Mouse (Mus musculus) embryonic fibroblast, embryonic 13.5 days (primary cell): ENCODE results near the gene Exosc10. TPM values are rescaled to one million over a fixed set of nuclear protein-coding genes. Genes with fewer than 3 reads are reported as not detected.

ENCODE experiments used
- H3K27ac ChIP-seq: 2 replicates; pipeline ENCODE4 v1.5.1; 2012; ENCODE audit warnings: low read length, control low read depth, inconsistent platforms; ENCODE audit not compliant: insufficient read depth
- H3K4me1 ChIP-seq: 2 replicates; pipeline ENCODE4 v1.6.1; 2011; ENCODE audit warnings: low read length; ENCODE audit not compliant: control insufficient read depth, insufficient read depth
- H3K4me3 ChIP-seq: 2 replicates; pipeline ENCODE4 v1.5.1; 2011; ENCODE audit warnings: mild to moderate bottlenecking, control low read depth, low read length; ENCODE audit not compliant: insufficient read depth
- CTCF ChIP-seq: IDR thresholded peaks from 2 replicates; pipeline ENCODE4 v1.5.1; 2011; ENCODE audit warnings: mild to moderate bottlenecking, control low read depth, low read length, moderate library complexity, borderline replicate concordance; ENCODE audit not compliant: insufficient read depth
- POLR2A ChIP-seq: IDR thresholded peaks from 2 replicates; pipeline ENCODE4 v1.6.1; 2011; ENCODE audit warnings: low read depth, mild to moderate bottlenecking, control low read depth, low read length, moderate library complexity
- polyA plus RNA-seq: library from polyadenylated mRNA; stranded (reverse); fragments of >200 nt; gene quantifications from 2 replicates; pipeline ENCODE4 v1.2.4, GENCODE M21; 2011; ENCODE audit warnings: low read depth; ENCODE audit not compliant: missing spikeins, insufficient read length

Gene Exosc10
- 50.4 and 50.7 TPM in 2 replicates for polyA plus RNA-seq

- Histone ChIP-seq H3K4me1 (no peaks in the 10 kb centered on the region), H3K4me3 (peak within 1 kb of the TSS; percentile 67), H3K27ac (peak within 1 kb of the TSS; percentile 77)
- TF ChIP-seq CTCF = no peak
- peak; percentile 79 for TF ChIP-seq POLR2A
Measured at GRCm38 (mm10) chr4:148558297-148559000, at the start of gene Exosc10. Gene Exosc10, plus strand, starts transcription at chr4:148558429.

- H3K4me1 ChIP-seq = peaks cover 25% of the 10 kb centered on the region
- peak overlapping the region; percentile 49 for H3K27ac ChIP-seq
- no peak overlapping the region for H3K4me3 ChIP-seq
- TF ChIP-seq POLR2A (no peak), CTCF (no peak)
Measured at GRCm38 (mm10) chr4:148509450-148510084, 48.7 kb upstream of the Exosc10 start.

GRCm38 (mm10) chr4:148510691-148511090 is 47.5 kb upstream of the Exosc10 start:
- H3K27ac ChIP-seq = peak overlapping the region; percentile 5; the same call in 1 of the 2 replicates
- no peak overlapping the region for H3K4me3 ChIP-seq
- H3K4me1 ChIP-seq = peaks cover 28% of the 10 kb centered on the region
- TF ChIP-seq POLR2A = no peak
- no peak for TF ChIP-seq CTCF

DNA sequence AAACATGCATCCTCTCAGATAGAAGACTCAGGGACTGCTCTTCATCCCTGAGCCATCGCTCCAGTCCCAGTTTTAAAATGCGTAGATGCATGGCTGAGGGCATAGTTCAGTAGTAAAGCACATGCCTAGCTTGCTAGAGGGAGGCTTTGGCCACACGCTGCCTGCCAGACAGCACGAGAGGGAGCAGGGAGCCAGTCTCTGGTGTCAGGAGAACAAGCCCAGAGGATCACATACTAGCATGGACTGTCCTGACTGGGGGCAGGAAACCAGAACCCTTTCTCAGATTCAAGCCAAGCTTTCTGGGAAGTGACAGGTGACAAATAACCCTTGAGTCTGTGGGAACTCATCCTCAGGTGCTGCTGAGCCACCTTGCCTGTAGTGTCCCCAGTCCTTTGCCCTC is 46.9 kb upstream of the Exosc10 start:
- TF ChIP-seq CTCF (no peak), POLR2A (no peak)
- H3K4me1 ChIP-seq = peaks cover 28% of the 10 kb centered on the region
- peak overlapping the region; percentile 5; the same call in 1 of the 2 replicates for H3K27ac ChIP-seq
- H3K4me3 ChIP-seq = no peak overlapping the region

GRCm38 (mm10) chr4:148513021-148513559 is 45.1 kb upstream of the Exosc10 start:
- Histone ChIP-seq H3K27ac (peak overlapping the region; percentile 67), H3K4me1 (peaks cover 28% of the 10 kb centered on the region), H3K4me3 (no peak overlapping the region)
- TF ChIP-seq CTCF (no peak), POLR2A (no peak)

DNA sequence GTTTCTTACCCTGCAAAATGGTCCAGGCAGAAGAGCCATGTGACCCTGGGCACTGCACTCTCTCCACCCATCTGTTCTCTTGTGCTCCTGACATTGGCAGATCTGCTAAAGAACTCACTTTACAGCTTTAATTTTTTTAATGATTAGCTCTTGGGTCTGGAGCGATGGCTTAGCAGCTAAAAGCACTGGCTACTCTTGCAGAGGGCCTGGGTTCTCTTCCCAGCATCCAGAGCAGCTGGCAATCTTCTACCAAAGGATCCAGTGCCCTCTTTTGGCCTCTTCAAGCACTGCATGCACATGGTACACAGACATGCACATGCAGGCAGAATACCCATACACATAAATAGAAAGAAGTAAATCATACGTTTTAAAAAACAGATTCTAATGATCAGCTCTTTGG is 42.9 kb upstream of the Exosc10 start:
- H3K27ac ChIP-seq = no peak overlapping the region
- no peak overlapping the region for H3K4me3 ChIP-seq
- TF ChIP-seq POLR2A (no peak), CTCF (no peak)
- H3K4me1 ChIP-seq = peaks cover 24% of the 10 kb centered on the region

GRCm38 (mm10) chr4:148517809-148518208 is 40.4 kb upstream of the Exosc10 start:
- H3K4me3 ChIP-seq = no peak overlapping the region
- no peak overlapping the region for H3K27ac ChIP-seq
- TF ChIP-seq POLR2A (no peak), CTCF (no peak)
- H3K4me1 ChIP-seq = peaks cover 11% of the 10 kb centered on the region

DNA sequence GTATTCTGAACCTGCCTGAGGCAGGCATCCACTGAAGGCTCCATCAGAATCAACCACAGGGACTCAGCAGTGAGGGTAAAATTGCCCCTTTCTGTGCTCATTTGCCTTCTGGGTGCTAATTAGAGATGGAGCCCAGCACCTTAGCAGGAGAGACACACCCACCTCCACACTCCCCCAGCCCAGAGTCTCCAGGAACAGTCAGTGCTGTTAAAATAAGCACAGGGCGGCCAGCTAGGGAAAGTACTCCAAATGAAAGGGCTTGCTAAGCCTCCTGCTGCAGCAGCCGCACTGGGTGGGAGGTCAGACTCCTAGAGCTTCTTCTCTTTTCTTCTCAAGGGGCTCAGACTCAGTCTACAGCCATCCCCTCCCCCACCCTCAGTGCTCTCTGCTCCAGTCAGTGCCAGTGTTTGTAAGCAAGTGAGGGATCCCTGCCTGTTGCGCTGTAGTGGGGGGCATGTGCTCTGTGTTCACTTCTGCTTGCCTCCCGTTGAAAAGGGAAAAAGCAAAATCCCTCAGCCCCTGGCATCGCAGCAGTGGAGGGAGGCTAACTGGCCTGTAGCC is 39.9 kb upstream of the Exosc10 start:
- no peak for TF ChIP-seq POLR2A
- no peak for TF ChIP-seq CTCF
- Histone ChIP-seq H3K4me1 (peaks cover 12% of the 10 kb centered on the region), H3K27ac (no peak overlapping the region), H3K4me3 (no peak overlapping the region)

DNA sequence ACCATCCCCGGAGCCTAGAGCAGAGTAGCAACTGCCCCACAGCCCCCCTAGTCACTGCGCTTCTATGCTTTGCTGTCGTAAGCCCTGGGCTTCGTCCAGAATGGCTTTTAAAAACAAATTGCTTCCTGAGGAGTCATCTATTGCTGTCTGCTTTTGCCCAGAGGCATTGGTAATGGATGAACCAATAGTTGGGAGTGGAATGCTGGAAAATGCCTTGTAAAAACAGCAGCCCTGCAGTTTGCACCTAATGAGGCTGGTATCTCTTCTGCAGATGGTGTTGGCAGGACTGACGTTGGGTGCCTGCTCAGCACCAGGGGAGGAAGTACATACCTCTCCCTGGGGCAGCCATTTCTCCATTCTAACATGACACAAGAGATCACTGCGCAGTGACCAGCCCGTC is 34.7 kb upstream of the Exosc10 start:
- Histone ChIP-seq H3K27ac (peak overlapping the region; percentile 69), H3K4me3 (no peak overlapping the region), H3K4me1 (peaks cover 18% of the 10 kb centered on the region)
- TF ChIP-seq CTCF (no peak), POLR2A (no peak)
